Mouse (Mus musculus) brain, embryonic 14.5 days (tissue): Measurements from ENCODE around the gene Necab3.
A peak's percentile ranks its signal among the peaks of the same experiment; 100 is the strongest.

Source experiments
- CTCF ChIP-seq: fragments of 200-500 bp; IDR thresholded peaks from 2 replicates; pipeline ENCODE4 v1.5.1; 2012; ENCODE audit warnings: inconsistent platforms, mild to moderate bottlenecking, moderate library complexity, borderline replicate concordance; ENCODE audit not compliant: insufficient read depth, insufficient read length; ENCODE audit errors: extremely low read depth
- POLR2A ChIP-seq: fragments of 200-500 bp; IDR thresholded peaks from 2 replicates; pipeline ENCODE4 v1.6.1; 2012; ENCODE audit warnings: mild to moderate bottlenecking, inconsistent platforms, borderline replicate concordance; ENCODE audit not compliant: poor library complexity, insufficient read depth, insufficient read length, severe bottlenecking; ENCODE audit errors: extremely low read depth

- TF ChIP-seq POLR2A (no peak), CTCF (peak; percentile 42; the same call in 1 of the 2 replicates)
Observed at GRCm38 (mm10) chr2:154593025-154593424, 34.3 kb upstream of the Necab3 start.
